Mouse (Mus musculus) cerebellum, adult 11-12 months (tissue): ENCODE data around the gene Vsx2.

Experiments used
- DNase-seq: peaks from one replicate; pipeline ENCODE4 v3.0.0; 2022

Gene Vsx2

DNA sequence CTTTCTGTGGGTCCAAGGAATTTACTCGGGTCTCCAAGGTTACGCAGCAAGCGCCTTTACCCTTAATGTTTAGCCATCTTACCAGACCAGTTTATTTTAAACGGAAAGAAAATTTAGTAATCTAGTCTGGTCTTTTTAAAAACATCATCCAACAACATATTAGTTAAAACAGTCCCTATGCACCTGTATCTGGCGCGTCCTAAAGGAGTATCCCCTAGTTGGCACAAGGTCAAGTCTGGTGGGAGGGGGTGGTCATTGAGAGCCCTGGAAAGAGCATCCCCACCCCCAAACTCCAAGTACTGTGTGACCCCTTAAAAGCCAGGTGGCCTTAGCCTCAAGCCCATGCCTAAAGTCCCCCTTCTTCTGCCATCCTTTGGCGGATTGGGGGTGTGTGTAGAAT lies 3.5 kb downstream of the Vsx2 start:
- DNase-seq, result no peak

DNA sequence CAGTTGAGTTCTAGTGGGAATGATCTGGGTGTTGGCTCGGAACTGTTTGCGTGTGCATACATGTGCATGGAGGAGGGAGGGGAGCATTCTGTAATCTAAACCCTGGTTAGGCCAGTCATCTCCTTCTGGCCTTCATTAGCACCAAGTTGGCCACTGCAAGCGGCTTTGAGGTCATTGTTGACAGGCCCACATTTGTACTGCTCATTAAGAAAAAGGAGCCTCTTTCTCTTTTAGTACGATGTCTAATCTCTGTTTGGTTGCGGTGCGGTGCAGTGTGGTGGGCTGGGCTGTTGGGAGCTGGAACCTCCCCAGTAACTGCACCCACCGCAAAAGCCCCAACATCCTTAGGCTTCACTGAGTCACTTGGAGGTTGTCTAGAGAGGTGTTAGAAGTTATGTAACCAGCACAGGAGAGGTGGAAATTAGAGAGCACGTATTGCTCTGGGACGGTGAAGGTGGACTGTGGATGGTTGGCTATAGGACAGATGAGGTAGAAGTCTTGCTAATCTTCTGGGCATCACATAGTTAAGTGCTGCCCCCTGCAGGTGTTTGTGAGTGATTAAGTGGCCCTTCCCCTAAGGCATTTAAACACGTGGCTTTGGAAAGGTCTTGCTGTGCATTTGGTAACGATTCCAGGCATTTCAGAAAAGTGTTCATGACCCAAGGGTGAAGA lies 8.3 kb downstream of the Vsx2 start:
- no peak for DNase-seq

DNA sequence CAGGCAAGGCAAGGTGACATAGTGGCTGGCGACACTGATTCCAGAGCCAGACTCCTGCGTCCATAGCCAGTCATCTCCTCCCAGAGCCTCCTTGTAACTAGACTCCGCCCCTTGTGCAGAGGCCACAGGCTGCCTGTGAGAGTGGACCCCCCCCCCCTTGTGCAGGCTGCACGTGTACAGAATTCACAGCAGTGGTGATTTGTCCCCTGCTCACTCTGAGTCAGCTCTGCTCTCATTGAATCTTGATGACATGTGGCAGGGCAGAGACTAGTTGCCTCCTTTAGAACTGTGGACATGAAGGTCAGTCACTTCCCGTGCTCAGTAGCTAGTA lies 8.8 kb downstream of the Vsx2 start:
- no peak for DNase-seq

DNA sequence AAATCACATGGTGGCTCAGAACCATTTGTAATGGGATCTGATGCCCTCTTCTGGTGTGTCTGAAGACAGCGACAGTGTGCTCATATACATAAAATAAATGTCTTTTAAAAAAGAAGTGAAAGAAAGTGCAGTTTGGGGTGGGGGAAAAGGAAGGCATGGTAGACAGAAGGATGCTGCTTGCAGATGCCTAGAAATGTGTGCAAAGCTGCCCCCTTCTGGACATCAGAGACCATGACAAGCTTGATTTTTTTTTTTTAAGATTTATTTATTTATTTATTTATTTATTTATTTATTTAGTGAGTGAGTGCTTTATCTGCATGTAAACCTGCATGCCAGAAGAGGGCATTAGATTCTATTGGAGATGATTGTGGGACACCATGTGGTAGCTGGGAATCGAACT lies 11.7 kb downstream of the Vsx2 start:
- no peak for DNase-seq

DNA sequence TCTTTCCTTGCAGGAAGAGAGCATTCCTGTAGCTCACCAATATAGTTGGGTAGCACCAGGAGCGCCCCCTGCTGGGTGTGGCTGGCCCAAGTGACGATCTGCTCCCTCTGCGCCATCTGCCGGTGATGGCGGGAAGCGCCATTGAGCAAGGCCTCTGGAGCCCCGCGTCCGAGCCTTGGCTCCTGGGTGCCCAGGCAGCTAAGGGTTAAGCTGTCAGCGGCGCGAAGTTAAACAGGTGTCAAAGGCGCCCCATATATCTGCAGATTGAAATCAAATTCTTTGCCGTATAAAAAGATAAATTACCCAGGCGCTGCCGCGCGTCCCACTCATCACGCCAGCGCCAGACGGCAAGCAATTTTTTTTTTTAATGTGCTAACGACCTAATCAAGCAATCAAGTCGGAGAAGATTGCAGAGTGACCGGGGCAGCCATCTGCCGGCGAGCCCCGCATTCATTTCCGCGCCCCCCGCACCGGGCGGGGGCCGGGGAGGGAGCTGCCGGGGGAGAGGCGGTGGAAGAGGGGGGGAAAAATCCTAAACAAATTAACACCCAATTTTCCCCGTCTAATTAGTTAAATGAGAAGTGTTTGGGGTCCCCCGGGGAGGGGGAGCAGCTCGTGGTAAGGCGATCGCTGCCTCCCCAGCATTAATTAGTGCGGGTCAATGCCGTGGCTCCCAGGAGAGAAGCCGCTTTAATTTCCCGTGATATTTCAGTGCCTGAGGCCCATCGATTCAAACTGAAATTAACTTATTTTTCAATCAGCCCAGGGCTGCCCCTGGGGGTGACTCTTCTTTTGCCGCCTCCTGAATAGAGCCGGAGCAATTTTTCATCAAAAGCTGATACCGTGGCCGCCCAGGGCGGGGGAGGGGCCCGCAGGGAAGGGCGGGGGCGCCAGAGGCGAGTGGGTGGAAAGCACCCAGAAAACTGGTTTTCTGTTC lies 20.5 kb downstream of the Vsx2 start:
- peak; percentile 90 for DNase-seq

DNA sequence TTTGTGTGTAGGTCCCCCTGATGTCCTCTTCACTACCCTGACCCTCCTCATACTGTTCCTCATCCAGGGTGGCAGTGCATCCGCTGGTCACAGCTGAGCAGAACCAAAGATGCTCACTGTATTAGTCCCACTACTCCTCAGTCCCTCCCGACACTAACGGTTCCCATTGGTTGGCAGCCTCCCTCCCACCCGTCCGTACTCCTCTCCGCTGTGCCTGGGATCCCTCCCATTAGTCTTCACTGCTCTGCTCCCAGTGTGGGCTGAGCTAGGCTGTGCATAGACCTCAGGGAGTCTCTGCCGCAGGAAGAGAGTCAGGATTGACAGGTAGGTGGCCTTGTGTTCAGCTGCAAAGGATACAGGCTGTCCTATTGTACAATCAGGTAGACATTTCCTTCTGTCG lies 28.8 kb downstream of the Vsx2 start:
- DNase-seq, result no peak

DNA sequence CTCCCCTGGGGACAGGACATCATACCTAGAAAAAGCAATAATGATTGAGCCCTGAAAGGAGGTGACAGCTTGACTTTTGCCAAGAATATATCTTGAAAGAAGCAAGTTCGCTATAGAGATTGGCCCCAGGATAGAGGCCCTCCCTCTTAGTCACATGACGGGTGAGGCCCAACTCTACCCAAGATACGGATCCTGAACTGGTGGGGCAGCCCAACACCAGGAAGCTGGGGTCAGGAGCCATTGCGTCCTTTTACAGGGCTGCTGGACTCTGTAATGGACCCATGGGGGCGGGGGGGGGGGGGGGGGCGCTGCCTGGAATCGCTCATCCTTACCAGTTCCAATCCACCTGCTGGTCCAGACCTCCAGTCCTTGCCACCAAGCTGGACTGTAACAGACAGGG lies 34.4 kb downstream of the Vsx2 start:
- no peak for DNase-seq

DNA sequence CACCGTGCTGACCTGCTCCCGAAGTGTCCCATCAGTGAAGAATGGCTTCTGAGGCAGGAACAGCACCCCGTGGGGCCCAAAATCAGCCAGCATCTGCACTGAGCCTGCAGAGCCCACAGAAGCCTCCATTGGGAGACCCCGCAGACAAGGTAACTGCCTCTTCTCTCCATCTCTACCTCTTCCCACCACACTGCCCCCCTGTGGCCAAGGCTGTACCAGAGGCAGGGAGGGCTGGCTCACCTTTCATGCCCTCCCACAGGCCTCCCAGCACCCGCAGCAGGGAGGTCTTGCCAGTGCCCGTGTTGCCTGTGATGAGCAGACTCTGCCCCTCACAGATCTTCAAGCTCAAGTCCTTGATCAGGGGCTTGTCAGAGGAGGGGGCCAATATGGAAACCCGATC lies 36.3 kb downstream of the Vsx2 start:
- DNase-seq, result no peak

DNA sequence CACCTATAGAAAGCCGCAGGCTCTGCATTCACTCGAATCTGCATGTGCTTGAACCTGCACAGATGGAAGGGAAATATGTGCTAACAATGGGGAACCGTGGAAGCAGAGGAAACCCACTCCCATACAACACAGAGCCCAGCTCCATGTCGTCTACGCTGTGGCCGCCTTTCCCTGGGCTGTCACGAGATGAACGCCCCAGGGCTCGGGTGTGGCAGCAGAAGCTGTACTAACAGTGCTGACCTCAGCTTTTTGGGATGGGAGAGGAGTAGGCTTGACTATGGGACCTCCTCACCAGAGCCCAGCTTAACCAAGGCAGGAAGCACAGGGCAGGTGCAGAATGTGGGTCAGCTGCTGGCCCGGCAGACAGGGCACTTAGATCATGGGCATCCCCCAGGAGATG lies 42.2 kb downstream of the Vsx2 start:
- DNase-seq, result no peak

DNA sequence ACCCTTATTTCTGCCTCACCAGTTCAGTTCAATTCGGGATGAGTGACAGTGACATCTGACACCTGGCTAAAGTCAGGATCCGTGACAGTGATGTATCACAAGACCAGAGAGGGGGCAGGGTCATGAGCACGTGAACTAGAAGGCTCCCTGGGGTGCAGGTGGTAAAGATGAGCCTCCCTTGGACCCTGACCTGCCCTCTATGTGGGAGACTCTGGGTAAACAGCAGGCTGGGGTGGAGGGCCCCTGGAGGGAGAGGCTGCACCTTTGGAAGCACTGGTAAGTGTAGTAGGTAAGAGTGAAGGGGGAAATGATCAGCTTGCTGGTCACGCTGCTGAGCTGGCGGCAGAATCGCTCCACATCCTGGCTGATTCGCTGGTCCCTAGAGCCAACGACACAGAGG lies 43.0 kb downstream of the Vsx2 start:
- no peak for DNase-seq

DNA sequence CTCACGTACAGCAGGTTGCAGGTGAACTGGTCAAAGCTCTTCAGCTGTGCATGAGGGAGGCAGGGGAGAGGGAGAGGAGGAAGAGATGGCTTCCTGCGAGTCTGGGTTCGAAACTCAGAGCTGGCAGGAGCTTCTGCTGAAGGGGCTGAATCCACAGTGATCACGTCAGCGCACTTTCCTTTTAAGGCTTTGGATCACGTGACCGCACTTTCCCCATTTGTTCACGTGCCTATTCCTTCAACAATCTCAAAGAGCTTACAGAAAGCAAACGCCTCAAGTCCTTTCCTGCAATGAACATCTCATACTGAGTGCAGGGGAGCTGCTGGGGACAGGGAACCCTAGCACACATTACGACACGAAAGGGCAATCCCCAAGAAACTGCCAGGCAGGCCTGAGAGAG lies 44.4 kb downstream of the Vsx2 start:
- DNase-seq, result no peak

DNA sequence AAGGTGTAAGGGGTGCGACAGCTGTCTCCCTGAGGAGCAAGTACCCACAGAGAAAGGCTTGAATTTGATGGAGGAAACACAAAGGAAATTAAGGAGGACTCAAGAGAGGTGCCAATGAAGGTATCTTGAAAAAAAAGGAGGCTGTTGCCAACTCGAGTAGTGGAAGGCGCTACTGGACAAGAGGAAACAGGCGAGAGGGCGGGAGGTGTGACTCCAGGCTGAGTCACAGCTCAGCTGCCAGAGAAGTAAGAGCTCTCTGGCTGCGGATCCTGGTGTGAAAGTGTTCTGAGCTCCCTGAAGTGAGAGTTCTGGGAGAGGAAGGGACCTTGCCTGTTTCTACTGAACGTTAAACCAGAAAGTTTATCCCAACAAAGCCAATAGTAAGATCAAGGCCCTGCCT lies 45.0 kb downstream of the Vsx2 start:
- DNase-seq, result no peak

DNA sequence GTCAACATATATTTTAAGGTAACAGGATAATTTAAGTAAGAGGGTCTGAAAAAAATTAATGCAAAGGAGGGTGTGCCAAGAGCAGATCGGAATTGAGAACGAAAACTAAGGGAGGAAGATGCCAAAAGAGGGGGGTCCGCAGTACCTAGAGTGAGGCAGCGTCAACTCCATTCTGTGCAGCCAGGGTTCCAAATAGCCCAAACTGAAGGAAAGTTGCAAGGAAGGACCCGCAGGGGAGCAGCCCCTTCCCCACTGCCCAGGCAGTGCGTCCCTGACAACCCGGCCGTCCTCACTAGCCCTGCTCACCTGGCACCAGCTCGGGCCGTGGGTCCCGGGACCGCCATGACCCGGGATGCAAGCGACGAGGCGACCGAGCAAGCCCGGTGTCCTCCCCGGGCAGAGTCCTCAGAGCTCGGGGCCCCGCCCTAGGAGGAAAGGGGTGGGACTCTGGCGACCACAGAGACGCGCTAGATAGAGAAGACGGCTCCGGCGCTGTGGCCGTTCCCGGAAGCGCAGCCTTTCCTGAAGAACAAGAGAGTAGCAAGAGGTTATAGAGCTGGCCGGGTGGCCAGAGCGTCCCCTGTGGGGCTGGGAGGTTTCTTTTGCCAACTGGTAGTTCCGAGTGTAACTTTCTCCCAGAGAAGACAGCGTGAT lies 47.5 kb downstream of the Vsx2 start, which contains the start of gene Abcd4:
Abcd4 (minus strand) TSS at position 437 of the 654 bp plus-strand sequence.
- DNase-seq, result peak; percentile 95

DNA sequence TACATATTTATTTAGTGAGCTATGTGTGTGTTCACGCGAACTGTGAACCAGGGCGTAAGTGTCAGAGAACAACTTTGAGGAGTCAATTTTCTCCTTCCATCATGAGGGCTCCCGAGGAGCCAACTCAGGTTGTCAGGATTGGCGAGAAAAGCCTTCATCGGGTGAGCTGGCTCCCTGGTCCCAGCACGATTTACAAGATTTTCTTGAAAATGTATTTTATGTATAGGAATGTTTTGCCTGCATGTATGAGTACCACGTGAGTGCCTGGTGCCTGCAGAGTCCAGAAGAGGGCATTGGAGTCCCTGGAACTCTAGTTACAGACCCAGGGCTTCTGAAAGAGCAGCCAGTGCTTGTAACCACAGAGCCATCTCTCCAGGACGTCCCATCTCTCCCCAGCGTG lies 48.1 kb downstream of the Vsx2 start:
- no peak for DNase-seq

DNA sequence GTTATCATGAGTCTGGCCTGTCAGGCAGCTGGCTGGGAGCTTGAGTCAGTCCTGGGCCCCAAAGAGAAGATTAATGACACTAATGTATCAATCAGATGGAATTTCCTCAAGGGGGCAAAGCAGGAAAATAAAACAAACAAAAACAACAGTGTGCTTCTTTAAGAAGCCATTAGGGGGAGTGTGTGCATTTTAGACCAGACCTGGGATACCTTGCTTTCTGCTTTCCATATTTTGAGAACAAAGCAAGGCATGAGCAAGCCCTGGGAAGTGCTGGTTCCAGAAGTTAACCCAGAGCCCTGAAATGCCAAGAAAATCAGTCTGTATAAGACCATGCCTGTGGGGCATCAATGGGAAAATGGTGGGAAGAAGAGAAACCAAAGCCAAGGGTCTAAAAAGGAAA lies 51.4 kb downstream of the Vsx2 start:
- no peak for DNase-seq

DNA sequence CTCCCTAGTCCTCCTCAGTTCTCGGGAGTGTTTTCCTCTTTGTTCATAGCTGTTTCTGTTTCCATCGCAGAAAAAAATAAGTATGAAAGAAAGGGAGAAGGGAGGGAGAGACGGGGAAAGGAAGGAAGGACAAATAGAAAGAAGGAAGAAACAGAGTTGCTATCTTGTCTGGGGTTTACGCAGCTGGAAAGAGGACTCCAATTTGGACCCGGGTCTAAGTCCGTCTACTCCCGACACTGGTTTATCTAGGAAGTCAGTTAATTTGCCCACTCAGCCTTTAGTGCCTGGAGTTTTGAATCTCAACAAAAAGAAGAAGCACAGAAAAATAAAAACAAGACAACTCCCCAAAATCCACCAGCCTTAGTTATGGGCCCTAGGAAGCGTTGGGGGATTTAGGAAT lies 55.0 kb downstream of the Vsx2 start:
- no peak for DNase-seq

DNA sequence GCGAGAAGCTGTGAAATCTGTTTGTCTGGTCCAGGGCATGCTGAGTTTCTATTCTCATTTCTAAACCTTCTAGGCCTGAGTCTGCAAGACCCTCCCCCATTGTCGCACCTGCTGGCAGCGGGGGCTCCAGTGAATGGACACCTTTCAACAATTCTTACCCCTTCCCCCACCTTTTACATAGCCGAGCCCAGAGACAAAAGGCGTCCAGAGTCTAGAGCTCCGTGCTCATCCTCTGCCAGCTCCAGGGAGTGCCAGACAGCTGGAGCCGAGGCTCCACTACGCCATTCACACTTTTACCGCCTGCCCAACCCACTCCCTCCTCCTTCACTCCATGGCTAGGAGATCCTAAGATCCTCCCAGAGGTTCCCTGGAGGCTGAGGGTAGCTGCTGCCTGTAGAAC lies 55.6 kb downstream of the Vsx2 start:
- DNase-seq, result no peak

DNA sequence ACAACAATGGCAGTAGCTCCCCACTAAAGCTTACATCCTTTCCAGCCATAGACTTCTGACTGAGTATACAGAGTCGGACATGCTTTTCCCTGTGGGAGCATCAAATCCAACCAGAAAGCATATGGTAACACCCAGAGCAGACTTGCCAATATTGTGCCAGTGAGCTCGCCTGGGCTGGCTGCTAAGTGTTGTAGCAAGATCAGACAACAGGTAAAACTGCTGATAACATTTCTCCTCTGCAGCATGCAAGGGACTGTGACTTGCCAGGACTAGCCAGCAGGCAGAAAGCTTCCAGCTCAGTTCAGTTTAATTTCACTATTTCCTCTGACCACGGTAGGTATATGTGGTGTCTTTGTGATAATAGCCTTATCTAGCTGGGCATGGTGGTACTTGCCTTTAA lies 62.3 kb downstream of the Vsx2 start:
- DNase-seq, result no peak

DNA sequence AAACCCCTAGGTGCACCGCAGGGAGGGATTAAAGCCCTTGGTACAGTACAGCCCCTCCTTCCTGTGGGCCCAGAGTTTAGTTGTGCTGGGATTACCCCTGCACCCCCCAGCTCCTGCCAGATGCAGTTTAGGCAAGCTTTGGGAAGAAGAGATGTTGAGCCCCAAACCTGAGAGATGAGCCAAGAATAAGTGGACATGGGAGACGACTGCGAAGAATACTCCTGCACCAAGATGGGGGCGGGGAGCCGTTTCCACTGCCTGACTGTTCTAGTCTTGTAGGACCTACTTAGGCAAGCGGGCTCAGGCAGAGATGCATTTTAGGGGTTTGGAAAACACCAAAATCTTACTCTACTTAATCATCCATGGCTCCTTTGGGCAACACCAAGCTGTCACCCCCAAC lies 70.7 kb downstream of the Vsx2 start:
- DNase-seq, result no peak

DNA sequence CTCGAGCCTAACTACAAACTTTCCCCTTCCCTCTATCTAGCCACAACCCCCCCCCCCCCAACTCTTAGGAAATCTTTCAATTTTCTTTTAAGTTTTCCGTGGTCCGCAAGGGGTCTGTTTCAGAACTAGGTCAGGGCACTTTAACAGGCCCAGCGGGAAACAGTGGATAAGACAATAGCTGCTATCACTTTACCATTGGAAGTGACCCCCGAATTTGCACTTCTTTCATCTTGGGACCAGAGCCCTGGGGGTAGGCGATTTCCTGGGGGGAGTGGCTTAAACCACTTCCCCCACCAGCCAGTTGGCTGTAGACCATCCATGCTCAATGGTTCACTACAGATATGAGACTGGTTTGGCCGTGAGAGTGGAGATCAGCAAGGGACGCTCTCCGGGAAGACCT lies 71.1 kb downstream of the Vsx2 start, which contains the start of gene Vrtn:
Vrtn (plus strand) TSS at position 366 of the 400 bp plus-strand sequence.
- DNase-seq, result no peak
